Mouse (Mus musculus) left cerebral cortex, adult 11 months (tissue): ENCODE measurements at regions not wholly inside any gene's neighbourhood (a gene's known extent, or its start where the extent isn't known, plus 50 kb on each side); places are given as distances from the start of the nearest gene placed in this dataset.

Source experiments
- DNase-seq: peaks from one replicate; pipeline ENCODE4 v3.0.0; 2022; ENCODE audit warnings: low spot score

GRCm38 (mm10) chr7:138639541-138639940 is 206.3 kb upstream of the Ppp2r2d start:
- DNase-seq, result no peak

GRCm38 (mm10) chr7:138626061-138626460 is 219.8 kb upstream of the Ppp2r2d start:
- DNase-seq, result no peak

- peak; percentile 27 for DNase-seq
Measured at GRCm38 (mm10) chr7:138620896-138621655, 223.5 kb upstream of the Tcerg1l start.

GRCm38 (mm10) chr7:138620080-138620684 is 222.7 kb upstream of the Tcerg1l start:
- peak; percentile 12 for DNase-seq

- DNase-seq, result no peak
Measured at GRCm38 (mm10) chr7:138616468-138616867, 218.9 kb upstream of the Tcerg1l start.

GRCm38 (mm10) chr7:138609605-138610004 is 212.1 kb upstream of the Tcerg1l start:
- DNase-seq, result no peak

GRCm38 (mm10) chr7:138609124-138609523 is 211.6 kb upstream of the Tcerg1l start:
- DNase-seq, result no peak

GRCm38 (mm10) chr7:138606363-138606964 is 208.9 kb upstream of the Tcerg1l start:
- DNase-seq, result no peak

- no peak for DNase-seq
Measured at GRCm38 (mm10) chr7:138605923-138606322, 208.4 kb upstream of the Tcerg1l start.

- no peak for DNase-seq
Measured at GRCm38 (mm10) chr7:138601749-138602148, 204.2 kb upstream of the Tcerg1l start.

- DNase-seq, result no peak
Measured at GRCm38 (mm10) chr7:138593344-138593743, 195.8 kb upstream of the Tcerg1l start.

- no peak for DNase-seq
Measured at GRCm38 (mm10) chr7:138567352-138567751, 169.8 kb upstream of the Tcerg1l start.

- no peak for DNase-seq
Measured at GRCm38 (mm10) chr7:138551629-138552028, 154.1 kb upstream of the Tcerg1l start.

GRCm38 (mm10) chr7:138547881-138548280 is 150.4 kb upstream of the Tcerg1l start:
- peak; percentile 18 for DNase-seq

- no peak for DNase-seq
Measured at GRCm38 (mm10) chr7:138538048-138538831, 140.7 kb upstream of the Tcerg1l start.

GRCm38 (mm10) chr7:138526143-138526542 is 128.6 kb upstream of the Tcerg1l start:
- no peak for DNase-seq

GRCm38 (mm10) chr7:138524936-138525335 is 127.4 kb upstream of the Tcerg1l start:
- DNase-seq, result no peak

GRCm38 (mm10) chr7:138514171-138514570 is 116.6 kb upstream of the Tcerg1l start:
- no peak for DNase-seq

GRCm38 (mm10) chr7:138505205-138505604 is 107.7 kb upstream of the Tcerg1l start:
- no peak for DNase-seq

- DNase-seq, result no peak
Measured at GRCm38 (mm10) chr7:138503986-138504385, 106.5 kb upstream of the Tcerg1l start.

GRCm38 (mm10) chr7:138503016-138503415 is 105.5 kb upstream of the Tcerg1l start:
- DNase-seq, result no peak

- DNase-seq, result no peak
Measured at GRCm38 (mm10) chr7:138501347-138502014, 104.0 kb upstream of the Tcerg1l start.
